Mouse (Mus musculus) hindbrain, embryonic 16.5 days (tissue): ENCODE measurements around the gene Il17re. TPM values are rescaled to one million over a fixed set of nuclear protein-coding genes. Genes with fewer than 3 reads are reported as not detected.

Experiments used
- ATAC-seq: fragments of 200-750 bp; cut with Nextera tagmentation; 2 replicates; pipeline ENCODE4 v1.8.0; 2017; ENCODE audit warnings: moderate TSS enrichment, moderate library complexity
- H3K27ac ChIP-seq: fragments of 300-500 bp; sonication (generic); 2 replicates; pipeline ENCODE4 v1.5.1; 2014; ENCODE audit warnings: low read depth, mild to moderate bottlenecking, control low read depth, low read length, moderate library complexity
- H3K27me3 ChIP-seq: fragments of 300-500 bp; sonication (generic); replicated peaks from 2 replicates; pipeline ENCODE4 v1.6.1; 2014; ENCODE audit warnings: low read length; ENCODE audit not compliant: control insufficient read depth, insufficient read depth
- H3K36me3 ChIP-seq: fragments of 300-500 bp; sonication (generic); 2 replicates; pipeline ENCODE4 v1.6.1; 2014; ENCODE audit warnings: mild to moderate bottlenecking, low read length, moderate library complexity, mixed read lengths; ENCODE audit not compliant: control insufficient read depth, insufficient read depth
- H3K4me1 ChIP-seq: fragments of 300-500 bp; sonication (generic); 2 replicates; pipeline ENCODE4 v1.6.1; 2014; ENCODE audit warnings: low read depth, low read length; ENCODE audit not compliant: control insufficient read depth, insufficient read depth
- H3K4me2 ChIP-seq: fragments of 300-500 bp; sonication (generic); 2 replicates; pipeline ENCODE4 v1.6.1; 2014; ENCODE audit warnings: mild to moderate bottlenecking, low read length, control low read depth, moderate library complexity
- H3K4me3 ChIP-seq: fragments of 300-500 bp; sonication (generic); 2 replicates; pipeline ENCODE4 v1.5.1; 2014; ENCODE audit warnings: mild to moderate bottlenecking, low read length, control low read depth, moderate library complexity
- H3K9ac ChIP-seq: fragments of 300-500 bp; sonication (generic); 2 replicates; pipeline ENCODE4 v1.6.1; 2014; ENCODE audit warnings: low read depth, mild to moderate bottlenecking, control low read depth, low read length, moderate library complexity
- H3K9me3 ChIP-seq: fragments of 300-500 bp; sonication (generic); 2 replicates; pipeline ENCODE4 v1.6.1; 2014; ENCODE audit warnings: mild to moderate bottlenecking, low read length, moderate library complexity; ENCODE audit not compliant: control insufficient read depth
- WGBS: fragments of 180-500 bp; shearing (Covaris S2); extraction: QIAGEN DNeasy Blood & Tissue Kit; methylation state at CpG from one replicate; pipeline ENCODE4 v1.1.7; 2014; 5-methylcytosine and 5-hydroxymethylcytosine counted together
- microRNA-seq: library from miRNA; unstranded; fragments of <30 nt; microRNA quantifications from one replicate; pipeline ENCODE4, GENCODE M21; 2017
- polyA plus RNA-seq: library from polyadenylated mRNA; unstranded; fragments of >200 nt; fragmentation: Nextera tagmentation; extraction: Ambion mirVana; gene quantifications from 2 replicates; pipeline ENCODE4 v1.2.1, GENCODE M21; 2015

Gene Il17re
- polyA plus RNA-seq, 1 experiment from 2014 or later = 0.26 TPM

GRCm38 (mm10) chr6:113508272-113508946 lies 50.1 kb downstream of the Il17re start:
- no peaks in the 10 kb centered on the region for H3K27me3 ChIP-seq
- ATAC-seq = no peak
- H3K4me3 ChIP-seq = no peak overlapping the region
- no peaks in the 10 kb centered on the region for H3K36me3 ChIP-seq
- 0 out of 2 replicates have a peak, but pooled peaks cover 2% of the 10 kb centered on the region for H3K9me3 ChIP-seq
- H3K4me1 ChIP-seq = no peaks in the 10 kb centered on the region
- peak overlapping the region; percentile 23; the same call in 1 of the 2 replicates for H3K27ac ChIP-seq
- H3K9ac ChIP-seq = no peak overlapping the region
- no peak overlapping the region for H3K4me2 ChIP-seq
- WGBS = 56% methylated on average over 7 of the region's 7 CpGs

- ATAC-seq = no peak
- no peak overlapping the region for H3K4me3 ChIP-seq
- peak overlapping the region; percentile 23; the same call in 1 of the 2 replicates for H3K27ac ChIP-seq
- no peaks in the 10 kb centered on the region for H3K27me3 ChIP-seq
- no peak overlapping the region for H3K4me2 ChIP-seq
- no peak overlapping the region for H3K9ac ChIP-seq
- no peaks in the 10 kb centered on the region for H3K4me1 ChIP-seq
- 45% methylated on average over 5 of the region's 5 CpGs for WGBS
- H3K36me3 ChIP-seq = peaks cover 3% of the 10 kb centered on the region; the same call in 1 of the 2 replicates
- no peaks in the 10 kb centered on the region for H3K9me3 ChIP-seq
These were observed 50.6 kb downstream of the Il17re start for GRCm38 (mm10) chr6:113508947-113509280.

DNA sequence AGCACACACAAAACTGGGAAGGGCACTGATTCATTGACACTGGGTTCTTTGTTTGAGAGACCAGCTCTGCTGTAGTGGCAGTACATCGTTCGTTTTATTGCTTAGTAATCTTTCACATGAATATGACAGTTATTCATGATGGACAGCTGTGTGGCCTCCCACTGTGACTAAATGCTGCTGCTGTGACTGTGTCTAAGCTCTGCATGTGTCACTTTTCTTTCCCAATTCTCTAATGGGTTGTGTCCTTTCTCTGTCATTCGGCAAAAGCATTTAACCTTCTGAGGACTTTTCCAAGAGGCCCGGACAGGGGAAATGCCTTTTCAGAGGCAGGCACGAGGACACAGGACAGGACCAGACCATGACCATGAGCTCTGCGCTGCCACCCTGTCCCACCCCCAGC lies 55.7 kb downstream of the Il17re start:
- Histone ChIP-seq H3K4me1 (no peaks in the 10 kb centered on the region), H3K4me2 (no peak overlapping the region), H3K4me3 (no peak overlapping the region), H3K27me3 (no peaks in the 10 kb centered on the region), H3K27ac (no peak overlapping the region), H3K36me3 (peaks cover 52% of the 10 kb centered on the region), H3K9me3 (no peaks in the 10 kb centered on the region), H3K9ac (no peak overlapping the region)
- WGBS = 89% methylated on average over 6 of the region's 6 CpGs
- no peak for ATAC-seq

DNA sequence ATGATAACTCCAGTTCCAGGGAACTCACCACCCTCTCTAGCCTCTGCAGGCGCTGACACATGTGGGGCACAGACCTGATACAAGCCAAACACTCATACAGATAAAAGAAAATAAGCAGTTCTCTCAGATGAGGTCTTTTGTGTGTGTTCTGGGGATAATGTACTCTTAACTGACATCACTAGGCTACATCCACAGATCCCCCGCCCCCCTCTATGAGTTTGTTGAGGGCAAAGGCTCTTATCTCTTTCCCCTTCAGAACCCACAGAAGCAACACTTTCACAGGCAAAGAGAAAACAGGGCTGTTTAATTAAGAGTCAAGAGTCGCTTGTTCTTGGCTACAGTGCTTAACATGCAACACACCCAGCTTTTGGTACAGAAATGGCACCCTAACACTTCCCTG lies 56.3 kb downstream of the Il17re start:
- Histone ChIP-seq H3K9ac (no peak overlapping the region), H3K9me3 (no peaks in the 10 kb centered on the region), H3K36me3 (peaks cover 59% of the 10 kb centered on the region), H3K27me3 (no peaks in the 10 kb centered on the region), H3K4me3 (no peak overlapping the region), H3K4me1 (no peaks in the 10 kb centered on the region), H3K4me2 (no peak overlapping the region), H3K27ac (no peak overlapping the region)
- WGBS = 99% methylated on average over 3 of the region's 3 CpGs
- no peak for ATAC-seq

- no peak overlapping the region for H3K4me2 ChIP-seq
- H3K9ac ChIP-seq = no peak overlapping the region
- no peaks in the 10 kb centered on the region for H3K27me3 ChIP-seq
- no peak overlapping the region for H3K4me3 ChIP-seq
- no peak overlapping the region for H3K27ac ChIP-seq
- H3K9me3 ChIP-seq = no peaks in the 10 kb centered on the region
- H3K36me3 ChIP-seq = peaks cover 76% of the 10 kb centered on the region
- 95% methylated on average over 8 of the region's 8 CpGs for WGBS
- H3K4me1 ChIP-seq = no peaks in the 10 kb centered on the region
- no peak for ATAC-seq
These were observed 59.3 kb downstream of the Il17re start for GRCm38 (mm10) chr6:113517434-113518080.

Small RNA genes lying within 50 kb of the gene (microRNA-seq; reads per million reads assigned to microRNA genes)
- gene Gm24387 = not detected

Other genes with a start within 250 kb of the Il17re start
- gene Mtmr14, start 220.6 kb upstream of the Il17re start, polyA plus RNA-seq = 34.1 and 34.6 TPM in 2 replicates
- 9.1 and 9.6 TPM in 2 replicates for gene Cpne9, start 176.2 kb upstream of the Il17re start, polyA plus RNA-seq
- 12.4 and 15.5 TPM in 2 replicates for gene Brpf1, start 151.3 kb upstream of the Il17re start, polyA plus RNA-seq
- gene Ogg1, start 131.5 kb upstream of the Il17re start, polyA plus RNA-seq = 7.0 and 10.6 TPM in 2 replicates
- gene Camk1, start 114.5 kb upstream of the Il17re start, polyA plus RNA-seq = 119 and 128 TPM in 2 replicates
- 68.3 and 71.1 TPM in 2 replicates for gene Tada3, start 80.6 kb upstream of the Il17re start, polyA plus RNA-seq
- 440 and 455 TPM in 2 replicates for gene Arpc4, start 80.4 kb upstream of the Il17re start, polyA plus RNA-seq
- 9.2 and 11.8 TPM in 2 replicates for gene Ttll3, start 69.2 kb upstream of the Il17re start, polyA plus RNA-seq
- 21.5 and 21.7 TPM in 2 replicates for gene Rpusd3, start 39.1 kb upstream of the Il17re start, polyA plus RNA-seq
- gene Cidec, start 22.7 kb upstream of the Il17re start, polyA plus RNA-seq = 0.21 TPM in 1 of 2 replicates, not detected in the other
- gene Jagn1, start 15.9 kb upstream of the Il17re start, polyA plus RNA-seq = 95.2 and 106 TPM in 2 replicates
- 4.4 and 5.9 TPM in 2 replicates for gene Il17rc, start 12.9 kb downstream of the Il17re start, polyA plus RNA-seq
- 92.9 and 96.4 TPM in 2 replicates for gene Creld1, start 24.8 kb downstream of the Il17re start, polyA plus RNA-seq
- gene Prrt3, start 43.4 kb downstream of the Il17re start, polyA plus RNA-seq = 14.2 and 14.5 TPM in 2 replicates
- 120 and 124 TPM in 2 replicates for gene Emc3, start 73.2 kb downstream of the Il17re start, polyA plus RNA-seq
- gene Fancd2, start 73.2 kb downstream of the Il17re start, polyA plus RNA-seq = 1.9 and 2.1 TPM in 2 replicates
- gene Fancd2os, start 142.2 kb downstream of the Il17re start, polyA plus RNA-seq = 0.21 and 0.22 TPM in 2 replicates
- 246 and 270 TPM in 2 replicates for gene Brk1, start 146.3 kb downstream of the Il17re start, polyA plus RNA-seq
- 73.0 and 74.5 TPM in 2 replicates for gene Vhl, start 165.5 kb downstream of the Il17re start, polyA plus RNA-seq
- 2.6 and 2.8 TPM in 2 replicates for gene Irak2, start 180.0 kb downstream of the Il17re start, polyA plus RNA-seq
- 0.56 and 1.3 TPM in 2 replicates for gene Tatdn2, start 238.6 kb downstream of the Il17re start, polyA plus RNA-seq